ENCODE assay signal across 8 mouse cellular contexts in genomic region chr3:28031643-28032243, GRCm38 (mm10).
DNase-seq lines count a peak whose midpoint lies in the region; ATAC-seq and TF ChIP-seq lines count a peak whose summit lies in the region.

No protein-coding gene starts in this region.

- H3K27ac ChIP-seq in liver, embryonic 13.5 days = 0 out of 2 replicates have a peak overlapping the region, but pooled peaks have one; percentile 11
- H3K27ac ChIP-seq in liver, embryonic 12.5 days = no peak overlapping the region
- peak overlapping the region; percentile 43; the same call in 1 of the 2 replicates for H3K27ac ChIP-seq in forebrain, embryonic 12.5 days
- H3K27ac ChIP-seq in small intestine, adult 2 months (ENCODE audit: insufficient read depth, low read depth, low read length) = 0 out of 2 replicates have a peak overlapping the region, but pooled peaks have one; percentile 9

- WGBS in liver, embryonic 13.5 days (ENCODE audit: insufficient replicate concordance) = 34% methylated on average over 7 of the region's 7 CpGs
- WGBS in liver, embryonic 12.5 days (ENCODE audit: insufficient replicate concordance) = 37% methylated on average over 7 of the region's 7 CpGs
- WGBS in forebrain, embryonic 12.5 days = 22% methylated on average over 7 of the region's 7 CpGs
- 81% methylated on average over 7 of the region's 7 CpGs for WGBS in small intestine, adult 2 months

- TF ChIP-seq CTCF in small intestine, adult 2 months (IDR thresholded peaks at IDR 0.05; ENCODE audit: extremely low read depth, insufficient read length, insufficient replicate concordance, low read depth, low read length) = no peak

- no peaks in the 10 kb centered on the region for H3K9me3 ChIP-seq in liver, embryonic 13.5 days (replicated peaks)
- H3K9me3 ChIP-seq in liver, embryonic 12.5 days (replicated peaks) = no peaks in the 10 kb centered on the region
- no peaks in the 10 kb centered on the region for H3K9me3 ChIP-seq in forebrain, embryonic 12.5 days

- no peak overlapping the region for H3K4me3 ChIP-seq in liver, embryonic 13.5 days (replicated peaks)
- H3K4me3 ChIP-seq in liver, embryonic 12.5 days = no peak overlapping the region
- H3K4me3 ChIP-seq in forebrain, embryonic 12.5 days (replicated peaks) = no peak overlapping the region
- H3K4me3 ChIP-seq in small intestine, adult 2 months (ENCODE audit: low read depth, low read length) = no peak overlapping the region

- ATAC-seq in liver, embryonic 13.5 days (ENCODE audit: low read depth) = no peak
- no peak for ATAC-seq in liver, embryonic 12.5 days
- ATAC-seq in forebrain, embryonic 12.5 days (ENCODE audit: low FRiP score) = 0 out of 2 replicates have a peak, but pooled peaks have one; percentile 39

- TF ChIP-seq POLR2A in small intestine, adult 2 months (IDR thresholded peaks at IDR 0.05; ENCODE audit: low read depth, low read length) = no peak

- H3K36me3 ChIP-seq in liver, embryonic 13.5 days = no peaks in the 10 kb centered on the region
- no peaks in the 10 kb centered on the region for H3K36me3 ChIP-seq in liver, embryonic 12.5 days
- no peaks in the 10 kb centered on the region for H3K36me3 ChIP-seq in forebrain, embryonic 12.5 days (replicated peaks)
- H3K36me3 ChIP-seq in small intestine, adult 2 months (ENCODE audit: control insufficient read depth, insufficient read depth, low read length) = peaks cover 41% of the 10 kb centered on the region

- H3K4me2 ChIP-seq in liver, embryonic 13.5 days = no peak overlapping the region
- H3K4me2 ChIP-seq in liver, embryonic 12.5 days = no peak overlapping the region
- peak overlapping the region; percentile 1; the same call in 1 of the 2 replicates for H3K4me2 ChIP-seq in forebrain, embryonic 12.5 days

- no peaks in the 10 kb centered on the region for H3K27me3 ChIP-seq in liver, embryonic 13.5 days
- H3K27me3 ChIP-seq in liver, embryonic 12.5 days (replicated peaks) = no peaks in the 10 kb centered on the region
- no peaks in the 10 kb centered on the region for H3K27me3 ChIP-seq in forebrain, embryonic 12.5 days
- H3K27me3 ChIP-seq in small intestine, adult 2 months (ENCODE audit: control insufficient read depth, insufficient read depth, low read length) = no peaks in the 10 kb centered on the region

- no peak for DNase-seq in liver, embryonic 13.5 days
- DNase-seq in layer of hippocampus, adult 9-10 months (ENCODE audit: low spot score) = peak; percentile 41
- DNase-seq in gastrocnemius, postnatal 10 days = no peak
- no peak for DNase-seq in kidney, adult 9 months
- no peak for DNase-seq in natural killer cell, adult 2 months (ENCODE audit: low spot score in 2 of 2)

- peaks cover 14% of the 10 kb centered on the region for H3K4me1 ChIP-seq in liver, embryonic 13.5 days (replicated peaks)
- H3K4me1 ChIP-seq in liver, embryonic 12.5 days = peaks cover 15% of the 10 kb centered on the region; the same call in 1 of the 2 replicates
- H3K4me1 ChIP-seq in forebrain, embryonic 12.5 days = peaks cover 11% of the 10 kb centered on the region
- peaks cover 27% of the 10 kb centered on the region; the same call in 1 of the 2 replicates for H3K4me1 ChIP-seq in small intestine, adult 2 months (ENCODE audit: control insufficient read depth, insufficient read depth, insufficient read length, low read length)

- no peak overlapping the region for H3K9ac ChIP-seq in liver, embryonic 13.5 days
- H3K9ac ChIP-seq in liver, embryonic 12.5 days = no peak overlapping the region
- H3K9ac ChIP-seq in forebrain, embryonic 12.5 days = no peak overlapping the region
